Mouse (Mus musculus) ovary, postnatal 10 days (tissue): Measurements from ENCODE around the gene Ppef2.
"Not testable (repeated sequence)": the region's sequence is repeated elsewhere in the genome, so short reads cannot be mapped to it uniquely, and the experiment has no call there.

Source experiments
- DNase-seq: peaks from one replicate; pipeline ENCODE4 v3.0.0; 2022; ENCODE audit warnings: low spot score

Ppef2 gene

DNA sequence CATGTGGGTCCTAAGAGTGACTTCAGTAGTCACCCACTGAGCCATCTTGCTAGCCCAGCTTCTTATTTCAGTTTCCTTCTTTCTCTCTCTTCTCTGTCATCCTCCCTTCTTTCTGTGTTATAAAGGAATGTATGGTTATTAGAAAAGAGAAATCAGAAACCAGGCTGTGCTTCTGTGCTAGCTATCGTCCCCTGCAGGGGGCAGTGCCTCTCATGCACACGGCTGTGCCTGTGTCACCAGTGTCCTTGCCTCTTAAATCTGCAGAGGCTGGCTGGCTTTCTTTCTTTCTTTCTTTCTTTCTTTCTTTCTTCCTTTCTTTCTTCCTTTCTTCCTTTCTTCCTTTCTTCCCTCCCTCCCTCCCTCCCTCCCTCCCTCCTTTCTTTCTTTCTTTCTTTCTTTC, 60.4 kb downstream of the Ppef2 start:
- DNase-seq: not testable (repeated sequence)

DNA sequence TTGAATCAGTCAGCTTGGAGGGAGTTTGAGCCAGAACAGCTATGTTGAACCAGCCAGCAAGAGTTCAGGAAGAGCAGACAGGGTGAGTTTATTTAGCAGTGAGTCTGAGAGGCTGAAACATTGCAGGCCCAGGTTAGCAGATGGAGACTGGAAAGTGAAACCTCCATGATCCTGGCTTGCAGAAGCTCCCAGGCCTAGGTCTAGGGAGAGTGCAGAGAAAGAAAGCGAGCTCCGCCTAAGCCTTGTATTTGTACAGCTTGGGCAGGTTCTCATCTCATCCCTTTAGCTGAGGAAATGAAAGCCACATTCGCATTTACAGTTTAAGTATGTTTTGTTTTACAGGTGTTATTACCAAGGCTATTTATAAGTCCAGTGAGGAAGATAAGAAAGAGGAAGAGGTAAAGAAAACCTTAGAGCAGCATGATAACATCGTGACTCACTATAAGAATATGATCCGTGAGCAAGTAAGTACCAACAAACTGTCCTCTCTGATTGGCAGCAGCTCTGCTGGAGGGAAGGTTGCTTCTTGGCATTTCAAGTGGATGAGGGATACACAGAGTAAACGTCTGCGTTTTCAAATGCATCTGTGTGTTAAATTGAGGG, 67.1 kb downstream of the Ppef2 start:
- no peak for DNase-seq

- DNase-seq: no peak
These were observed 72.8 kb downstream of the Ppef2 start for GRCm38 (mm10) chr5:92183071-92183830.
